Mouse (Mus musculus) thymus, adult 2 months (tissue): Measurements from ENCODE around the gene Abtb2.

ENCODE experiments used
- CTCF ChIP-seq: fragments of 200-500 bp; IDR thresholded peaks from 2 replicates; pipeline ENCODE4 v1.5.1; 2012; ENCODE audit warnings: mild to moderate bottlenecking, control low read depth, low read length, moderate library complexity, borderline replicate concordance; ENCODE audit not compliant: control insufficient read depth, poor library complexity, insufficient read depth; ENCODE audit errors: extremely low read depth
- POLR2A ChIP-seq: fragments of 200-500 bp; IDR thresholded peaks from 2 replicates; pipeline ENCODE4 v1.6.1; 2012; ENCODE audit warnings: mild to moderate bottlenecking, low read length, control low read depth, moderate library complexity; ENCODE audit not compliant: control insufficient read depth, poor library complexity, insufficient read depth; ENCODE audit errors: extremely low read depth

GRCm38 (mm10) chr2:103656028-103656427 is 89.9 kb downstream of the Abtb2 start:
- TF ChIP-seq CTCF (no peak), POLR2A (no peak)
